Mouse (Mus musculus) heart, adult 18-20 months (tissue): ENCODE results near the gene Gm10135. TPM values are rescaled to one million over a fixed set of nuclear protein-coding genes. Genes with fewer than 3 reads are reported as not detected.
"Not testable (repeated sequence)": the region's sequence is repeated elsewhere in the genome, so short reads cannot be mapped to it uniquely, and the experiment has no call there.

Source experiments
- DNase-seq, 2 experiments: peaks; one replicate each; pipeline ENCODE4 v3.0.0; 2021 to 2022; ENCODE audit warnings: mixed read lengths in 1 of 2
- total RNA-seq, 2 experiments: library from RNA; stranded (reverse); gene quantifications; 2 replicates each; pipeline ENCODE4 v1.2.3; 2021

Gene Gm10135
- total RNA-seq, 2 experiments from 2014 or later, result not detected

- no peak for DNase-seq
These were observed 14.4 kb downstream of the Gm10135 start for GRCm38 (mm10) chr5:72960096-72960495.

DNA sequence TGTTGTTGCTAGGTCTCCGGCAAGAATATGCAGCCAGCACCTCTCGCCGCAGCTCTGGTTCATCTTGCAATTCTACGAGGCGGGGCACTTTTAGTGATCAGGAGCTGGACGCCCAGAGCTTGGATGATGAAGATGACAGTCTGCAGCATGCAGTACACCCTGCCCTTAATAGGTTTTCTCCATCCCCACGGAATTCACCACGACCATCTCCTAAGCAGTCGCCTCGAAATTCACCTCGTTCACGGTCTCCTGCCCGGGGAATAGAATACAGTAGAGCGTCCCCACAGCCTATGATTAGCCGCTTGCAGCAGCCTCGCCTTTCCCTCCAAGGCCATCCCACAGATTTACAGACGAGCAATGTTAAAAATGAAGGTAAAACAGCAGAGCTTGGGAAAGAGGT lies 17.2 kb downstream of the Gm10135 start:
- DNase-seq, result no peak

- DNase-seq, result no peak
These were observed 20.4 kb downstream of the Gm10135 start for GRCm38 (mm10) chr5:72953996-72954604.

GRCm38 (mm10) chr5:72950252-72950651 lies 24.2 kb downstream of the Gm10135 start:
- no peak for DNase-seq

- DNase-seq, result peak in 1 of 2 experiments; percentile 11
These were observed 26.4 kb downstream of the Gm10135 start for GRCm38 (mm10) chr5:72948136-72948535.

DNA sequence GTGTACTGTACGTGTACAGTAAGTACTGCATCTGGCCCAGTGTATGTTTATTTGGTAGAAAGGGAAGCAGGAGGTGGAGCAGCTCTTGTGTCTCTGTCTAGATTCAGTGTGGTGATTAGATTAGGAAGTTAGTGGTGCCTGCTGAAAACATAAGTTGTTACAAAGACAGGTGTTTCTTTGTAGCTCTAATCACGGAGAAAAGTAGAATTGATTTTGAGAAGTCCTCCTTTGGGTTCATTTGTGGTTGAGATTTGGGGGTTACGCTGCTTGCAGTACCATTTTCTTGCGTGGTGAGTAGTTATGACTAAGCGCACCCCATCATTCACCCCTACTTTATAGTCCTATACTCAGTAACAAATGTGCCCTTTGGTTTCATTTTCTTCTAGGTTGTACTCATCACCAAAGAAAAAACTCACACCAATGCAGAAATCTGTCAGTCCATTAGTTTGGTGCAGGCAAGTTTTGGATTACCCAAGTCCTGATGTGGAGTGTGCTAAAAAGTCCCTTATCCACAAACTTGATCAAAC lies 33.5 kb downstream of the Gm10135 start:
- DNase-seq, result no peak

DNA sequence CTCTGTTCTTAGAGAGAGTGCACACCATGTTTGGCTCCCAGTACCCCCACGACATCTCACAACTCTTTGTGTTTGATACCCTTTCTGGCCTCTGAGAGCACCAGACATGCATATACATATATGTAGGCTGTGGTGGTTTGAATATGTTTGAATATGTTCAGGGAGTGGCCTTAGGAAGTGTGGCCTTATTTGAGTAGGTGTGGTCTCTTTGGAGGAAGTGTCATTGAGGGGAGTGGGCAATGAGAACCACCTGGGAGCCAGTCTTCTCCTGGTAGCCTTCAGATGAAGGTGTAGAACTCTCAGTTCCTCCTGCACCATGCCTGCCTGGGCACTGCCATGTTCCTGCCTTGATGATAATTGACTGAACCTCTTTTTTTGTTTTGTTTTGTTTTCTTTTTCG lies 35.2 kb downstream of the Gm10135 start:
- DNase-seq, result no peak

DNA sequence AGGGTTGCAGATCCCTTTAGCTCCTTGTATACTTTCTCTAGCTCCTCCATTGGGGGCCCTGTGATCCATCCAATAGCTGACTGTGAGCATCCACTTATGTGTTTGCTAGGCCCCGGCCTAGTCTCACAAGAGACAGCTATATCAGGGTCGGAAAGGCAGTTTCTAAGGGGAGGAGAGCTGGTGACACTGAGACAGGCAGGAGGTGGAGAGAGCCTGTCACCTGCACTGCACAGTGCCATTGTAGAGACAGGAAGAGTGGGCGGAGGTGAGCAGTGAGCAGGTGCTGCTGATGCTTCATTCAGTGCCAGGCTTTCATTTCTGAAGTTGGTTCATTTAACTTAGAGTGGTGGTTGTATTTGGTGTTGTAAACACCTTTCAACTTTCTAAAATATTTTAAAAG lies 36.1 kb downstream of the Gm10135 start:
- DNase-seq, result not testable (repeated sequence)

- peak in 1 of 2 experiments; percentile 55 for DNase-seq
These were observed 41.4 kb downstream of the Gm10135 start for GRCm38 (mm10) chr5:72933026-72933675.

- DNase-seq, result no peak
These were observed 47.4 kb downstream of the Gm10135 start for GRCm38 (mm10) chr5:72927074-72927473.

- no peak for DNase-seq
These were observed 51.7 kb downstream of the Gm10135 start for GRCm38 (mm10) chr5:72922796-72923195.

DNA sequence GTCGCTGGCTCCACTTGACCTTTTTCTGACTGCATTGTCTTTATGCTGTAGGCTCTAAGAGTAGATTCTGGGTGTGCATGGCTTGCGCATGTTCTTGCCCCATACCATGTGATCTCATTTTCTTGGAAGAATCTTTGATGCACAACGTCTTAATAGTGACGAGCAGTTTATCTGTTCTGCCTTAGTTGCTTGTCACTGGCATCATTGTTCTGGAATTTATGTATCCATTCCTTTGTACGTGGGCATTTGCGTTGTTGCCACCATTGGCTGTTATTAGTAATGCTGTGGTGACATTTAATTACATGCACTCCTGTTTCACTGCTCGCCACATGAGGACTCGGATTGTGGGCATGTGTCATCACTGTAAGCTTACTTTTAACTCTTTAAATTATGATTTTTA lies 53.3 kb downstream of the Gm10135 start:
- DNase-seq, result no peak

- no peak for DNase-seq
These were observed 54.1 kb downstream of the Gm10135 start for GRCm38 (mm10) chr5:72920416-72920815.

GRCm38 (mm10) chr5:72916851-72917250 lies 57.7 kb downstream of the Gm10135 start:
- no peak for DNase-seq

DNA sequence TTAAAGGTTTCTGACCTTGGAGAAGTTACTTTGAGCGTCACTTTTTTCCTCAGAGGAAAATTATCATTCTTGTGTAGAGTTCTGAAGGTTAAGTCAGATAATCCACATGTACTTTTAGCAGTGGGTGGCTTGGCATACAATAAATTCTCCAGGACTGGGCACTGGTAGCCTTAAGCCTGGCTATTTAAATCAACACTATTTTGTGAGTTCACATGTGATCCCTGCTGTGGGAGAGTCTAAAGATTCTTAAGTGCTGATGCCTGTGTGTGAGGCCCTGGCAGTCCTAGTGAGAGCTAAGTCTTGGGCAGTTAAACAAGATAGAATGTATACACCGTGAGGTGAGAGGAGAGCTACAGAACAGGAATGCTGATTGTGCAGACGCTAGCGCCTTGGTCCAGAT lies 58.5 kb downstream of the Gm10135 start:
- no peak for DNase-seq

Other genes with a start within 250 kb of the Gm10135 start
- gene Txk, start 221.9 kb downstream of the Gm10135 start, total RNA-seq, result under 1 TPM; 0.10 to 0.51 TPM
- gene Tec, start 106.2 kb downstream of the Gm10135 start, total RNA-seq, result 10 to 100 TPM; 15.0 to 16.8 TPM
- gene Slain2, start 60.4 kb downstream of the Gm10135 start, total RNA-seq, result 100 to 1,000 TPM; 138 to 147 TPM
- gene Slc10a4, start 32.2 kb upstream of the Gm10135 start, total RNA-seq, result not detected